Mouse (Mus musculus) cerebellum, adult 2 months (tissue): Measurements from ENCODE around the gene Cldn5.

Experiments
- CTCF ChIP-seq: fragments of 200-500 bp; IDR thresholded peaks from 2 replicates; pipeline ENCODE4 v1.5.1; 2011; ENCODE audit warnings: low read depth, mild to moderate bottlenecking, control low read depth, low read length, moderate library complexity, borderline replicate concordance; ENCODE audit not compliant: insufficient read depth
- POLR2A ChIP-seq: fragments of 200-500 bp; IDR thresholded peaks from 2 replicates; pipeline ENCODE4 v1.6.1; 2011; ENCODE audit warnings: low read length, control low read depth, borderline replicate concordance; ENCODE audit not compliant: insufficient read depth

- TF ChIP-seq POLR2A (no peak), CTCF (no peak)
These were observed 759 bp upstream of the Cldn5 start for GRCm38 (mm10) chr16:18775621-18776555.
